Mouse (Mus musculus) limb, embryonic 10.5 days (tissue): ENCODE measurements around the gene Pde3a. TPM values are rescaled to one million over a fixed set of nuclear protein-coding genes. Genes with fewer than 3 reads are reported as not detected.

ENCODE experiments used
- DNase-seq: peaks from one replicate; pipeline ENCODE4 v3.0.0-alpha.2; 2017; ENCODE audit warnings: low spot score
- H3K27ac ChIP-seq: fragments of 300-500 bp; sonication (generic); 2 replicates; pipeline ENCODE4 v1.5.1; 2016; ENCODE audit warnings: mild to moderate bottlenecking
- H3K27me3 ChIP-seq: fragments of 300-500 bp; sonication (generic); 2 replicates; pipeline ENCODE4 v1.6.1; 2016; ENCODE audit warnings: low read depth, mild to moderate bottlenecking; ENCODE audit not compliant: poor library complexity, severe bottlenecking
- H3K36me3 ChIP-seq: fragments of 300-500 bp; sonication (generic); 2 replicates; pipeline ENCODE4 v1.6.1; 2016; ENCODE audit warnings: mild to moderate bottlenecking, moderate library complexity
- H3K4me1 ChIP-seq: fragments of 300-500 bp; sonication (generic); 2 replicates; pipeline ENCODE4 v1.6.1; 2016
- H3K4me3 ChIP-seq: fragments of 300-500 bp; sonication (generic); 2 replicates; pipeline ENCODE4 v1.5.1; 2016; ENCODE audit warnings: mild to moderate bottlenecking, moderate library complexity
- H3K9me3 ChIP-seq: fragments of 300-500 bp; sonication (generic); replicated peaks from 2 replicates; pipeline ENCODE4 v1.6.1; 2016; ENCODE audit warnings: mild to moderate bottlenecking
- WGBS: fragments of 180-500 bp; shearing (Covaris S2); methylation state at CpG from one replicate; pipeline ENCODE4 v1.1.7; 2016; 5-methylcytosine and 5-hydroxymethylcytosine counted together
- polyA plus RNA-seq: library from polyadenylated mRNA; unstranded; fragments of >200 nt; fragmentation: Nextera tagmentation; extraction: Ambion mirVana; gene quantifications from 2 replicates; pipeline ENCODE4 v1.2.1, GENCODE M21; 2016

Gene Pde3a
- polyA plus RNA-seq, 1 experiment from 2014 or later: 2.8 TPM

- Histone ChIP-seq H3K27me3 (no peaks in the 10 kb centered on the region), H3K27ac (no peak overlapping the region), H3K9me3 (no peaks in the 10 kb centered on the region), H3K36me3 (no peaks in the 10 kb centered on the region), H3K4me3 (no peak overlapping the region), H3K4me1 (0 out of 2 replicates have a peak, but pooled peaks cover 2% of the 10 kb centered on the region)
- 94% methylated on average over 3 of the region's 3 CpGs for WGBS
- no peak for DNase-seq
These were observed 22.5 kb downstream of the Pde3a start for GRCm38 (mm10) chr6:141271579-141271978.

- DNase-seq: no peak
- 85% methylated on average over 6 of the region's 6 CpGs for WGBS
- H3K27ac ChIP-seq: no peak overlapping the region
- no peaks in the 10 kb centered on the region for H3K36me3 ChIP-seq
- H3K4me1 ChIP-seq: no peaks in the 10 kb centered on the region
- H3K4me3 ChIP-seq: no peak overlapping the region
- no peaks in the 10 kb centered on the region for H3K9me3 ChIP-seq
- no peaks in the 10 kb centered on the region for H3K27me3 ChIP-seq
These were observed 24.6 kb downstream of the Pde3a start for GRCm38 (mm10) chr6:141273685-141274084.

- Histone ChIP-seq H3K4me3 (no peak overlapping the region), H3K27ac (no peak overlapping the region), H3K36me3 (no peaks in the 10 kb centered on the region), H3K4me1 (no peaks in the 10 kb centered on the region), H3K27me3 (no peaks in the 10 kb centered on the region), H3K9me3 (no peaks in the 10 kb centered on the region)
- no peak for DNase-seq
- WGBS: 83% methylated on average over 3 of the region's 3 CpGs
These were observed 32.6 kb downstream of the Pde3a start for GRCm38 (mm10) chr6:141281685-141282084.

- 87% methylated on average over 7 of the region's 7 CpGs for WGBS
- Histone ChIP-seq H3K4me1 (no peaks in the 10 kb centered on the region), H3K9me3 (no peaks in the 10 kb centered on the region), H3K36me3 (no peaks in the 10 kb centered on the region), H3K4me3 (no peak overlapping the region), H3K27me3 (no peaks in the 10 kb centered on the region), H3K27ac (no peak overlapping the region)
- no peak for DNase-seq
These were observed 33.7 kb downstream of the Pde3a start for GRCm38 (mm10) chr6:141282796-141283195.

- DNase-seq: no peak
- 94% methylated on average over 2 of the region's 2 CpGs for WGBS
These were observed 42.1 kb downstream of the Pde3a start for GRCm38 (mm10) chr6:141291195-141291594.

GRCm38 (mm10) chr6:141292826-141293459 is 43.9 kb downstream of the Pde3a start:
- 94% methylated on average over 10 of the region's 10 CpGs for WGBS
- Histone ChIP-seq H3K4me3 (no peak overlapping the region), H3K9me3 (no peaks in the 10 kb centered on the region), H3K27ac (no peak overlapping the region), H3K36me3 (no peaks in the 10 kb centered on the region), H3K4me1 (no peaks in the 10 kb centered on the region), H3K27me3 (no peaks in the 10 kb centered on the region)
- DNase-seq: no peak

More at GRCm38 (mm10) chr6:141291195-141291594, 42.1 kb downstream of the Pde3a start:
- Histone ChIP-seq H3K9me3 (no peaks in the 10 kb centered on the region), H3K36me3 (no peaks in the 10 kb centered on the region), H3K27ac (no peak overlapping the region), H3K4me3 (no peak overlapping the region), H3K27me3 (no peaks in the 10 kb centered on the region), H3K4me1 (no peaks in the 10 kb centered on the region)

- no peak overlapping the region for H3K27ac ChIP-seq
- H3K36me3 ChIP-seq: no peaks in the 10 kb centered on the region
- no peaks in the 10 kb centered on the region for H3K27me3 ChIP-seq
- no peaks in the 10 kb centered on the region for H3K9me3 ChIP-seq
- no peaks in the 10 kb centered on the region for H3K4me1 ChIP-seq
- no peak overlapping the region for H3K4me3 ChIP-seq
- 73% methylated on average over 2 of the region's 2 CpGs for WGBS
- no peak for DNase-seq
These were observed 44.4 kb downstream of the Pde3a start for GRCm38 (mm10) chr6:141293460-141293853.

- Histone ChIP-seq H3K36me3 (no peaks in the 10 kb centered on the region), H3K27me3 (no peaks in the 10 kb centered on the region), H3K4me1 (no peaks in the 10 kb centered on the region), H3K4me3 (no peak overlapping the region), H3K9me3 (no peaks in the 10 kb centered on the region), H3K27ac (no peak overlapping the region)
- no peak for DNase-seq
- WGBS: 91% methylated on average over 3 of the region's 3 CpGs
These were observed 46.2 kb downstream of the Pde3a start for GRCm38 (mm10) chr6:141295264-141295663.

- DNase-seq: no peak
- H3K9me3 ChIP-seq: no peaks in the 10 kb centered on the region
- H3K27ac ChIP-seq: no peak overlapping the region
- no peaks in the 10 kb centered on the region for H3K36me3 ChIP-seq
- 92% methylated on average over 14 of the region's 14 CpGs for WGBS
- H3K4me3 ChIP-seq: no peak overlapping the region
- H3K4me1 ChIP-seq: no peaks in the 10 kb centered on the region
- H3K27me3 ChIP-seq: no peaks in the 10 kb centered on the region
These were observed 53.0 kb downstream of the Pde3a start for GRCm38 (mm10) chr6:141301750-141302748.

- H3K9me3 ChIP-seq: no peaks in the 10 kb centered on the region
- no peaks in the 10 kb centered on the region for H3K27me3 ChIP-seq
- H3K36me3 ChIP-seq: no peaks in the 10 kb centered on the region
- H3K27ac ChIP-seq: no peak overlapping the region
- H3K4me3 ChIP-seq: no peak overlapping the region
- WGBS: 75% methylated on average over 4 of the region's 4 CpGs
- H3K4me1 ChIP-seq: 0 out of 2 replicates have a peak, but pooled peaks cover 2% of the 10 kb centered on the region
- DNase-seq: no peak
These were observed 53.8 kb downstream of the Pde3a start for GRCm38 (mm10) chr6:141302842-141303241.

GRCm38 (mm10) chr6:141307326-141307725 is 58.3 kb downstream of the Pde3a start:
- no peaks in the 10 kb centered on the region for H3K36me3 ChIP-seq
- H3K4me3 ChIP-seq: no peak overlapping the region
- WGBS: 95% methylated on average over 1 of the region's 1 CpGs
- peaks cover 15% of the 10 kb centered on the region; the same call in 1 of the 2 replicates for H3K4me1 ChIP-seq
- no peak overlapping the region for H3K27ac ChIP-seq
- H3K9me3 ChIP-seq: no peaks in the 10 kb centered on the region
- no peaks in the 10 kb centered on the region for H3K27me3 ChIP-seq
- DNase-seq: no peak

- no peaks in the 10 kb centered on the region for H3K27me3 ChIP-seq
- H3K4me3 ChIP-seq: no peak overlapping the region
- DNase-seq: no peak
- H3K4me1 ChIP-seq: peaks cover 15% of the 10 kb centered on the region; the same call in 1 of the 2 replicates
- H3K27ac ChIP-seq: no peak overlapping the region
- H3K9me3 ChIP-seq: no peaks in the 10 kb centered on the region
- 80% methylated on average over 2 of the region's 2 CpGs for WGBS
- no peaks in the 10 kb centered on the region for H3K36me3 ChIP-seq
These were observed 59.4 kb downstream of the Pde3a start for GRCm38 (mm10) chr6:141308451-141308850.

- no peaks in the 10 kb centered on the region for H3K9me3 ChIP-seq
These were observed 60.8 kb downstream of the Pde3a start for GRCm38 (mm10) chr6:141309872-141310271.

More at GRCm38 (mm10) chr6:141309872-141310271, 60.8 kb downstream of the Pde3a start:
- DNase-seq: no peak
- H3K4me1 ChIP-seq: peaks cover 15% of the 10 kb centered on the region; the same call in 1 of the 2 replicates
- WGBS: 39% methylated on average over 3 of the region's 3 CpGs
- H3K27me3 ChIP-seq: no peaks in the 10 kb centered on the region
- H3K27ac ChIP-seq: no peak overlapping the region
- no peak overlapping the region for H3K4me3 ChIP-seq
- no peaks in the 10 kb centered on the region for H3K36me3 ChIP-seq
